Mouse (Mus musculus) spleen, adult 2 months (tissue): Measurements from ENCODE around the gene Med23.

Experiments
- CTCF ChIP-seq: fragments of 200-500 bp; IDR thresholded peaks from 2 replicates; pipeline ENCODE4 v1.5.1; 2011; ENCODE audit warnings: mild to moderate bottlenecking, inconsistent platforms; ENCODE audit not compliant: insufficient read depth, insufficient read length, insufficient replicate concordance; ENCODE audit errors: extremely low read depth
- POLR2A ChIP-seq: fragments of 200-500 bp; IDR thresholded peaks from 2 replicates; pipeline ENCODE4 v1.6.1; 2011; ENCODE audit warnings: low read depth, low read length, inconsistent platforms

GRCm38 (mm10) chr10:24840795-24841194, 29.0 kb upstream of the Med23 start:
- TF ChIP-seq POLR2A, result no peak
- TF ChIP-seq CTCF, result no peak
